Mouse (Mus musculus) heart, adult 2 months (tissue): Measurements from ENCODE around the gene Akr1b3.

Experiments
- CTCF ChIP-seq: fragments of 200-600 bp; IDR thresholded peaks from 2 replicates; pipeline ENCODE4 v1.8.1; 2022; ENCODE audit warnings: antibody characterized with exemption, mild to moderate bottlenecking, moderate library complexity
- EP300 ChIP-seq: fragments of 200-500 bp; IDR thresholded peaks from 2 replicates; pipeline ENCODE4 v1.6.1; 2011; ENCODE audit warnings: low read depth, low read length, control low read depth; ENCODE audit not compliant: insufficient read depth

DNA sequence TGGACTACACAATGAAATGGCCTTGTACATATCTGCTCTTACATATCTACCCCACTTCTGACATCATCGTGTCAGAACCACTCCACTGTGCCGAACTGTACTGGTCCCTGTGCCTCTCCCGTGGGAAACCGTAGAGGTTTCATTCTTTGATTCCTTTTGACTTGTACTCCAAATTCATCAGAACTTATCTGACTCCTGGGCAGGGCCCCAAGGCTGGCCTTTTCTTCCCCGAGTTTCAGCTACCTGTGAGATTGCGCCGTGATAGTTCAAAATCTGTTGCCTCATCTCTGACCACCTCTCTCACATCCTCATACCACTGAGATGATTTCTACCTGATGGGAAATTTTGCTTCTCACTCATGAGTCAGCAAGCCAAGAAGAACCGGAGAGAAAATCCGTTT, 21.8 kb downstream of the Akr1b3 start:
- TF ChIP-seq EP300 (no peak), CTCF (no peak)
